Mouse (Mus musculus): ENCODE measurements around the gene Pip4k2b. TPM values are rescaled to one million over a fixed set of nuclear protein-coding genes. Genes with fewer than 3 reads are reported as not detected.

Gene Pip4k2b
- polyA plus RNA-seq, 1 experiment from 2014 or later, result 0.63 TPM

DNA sequence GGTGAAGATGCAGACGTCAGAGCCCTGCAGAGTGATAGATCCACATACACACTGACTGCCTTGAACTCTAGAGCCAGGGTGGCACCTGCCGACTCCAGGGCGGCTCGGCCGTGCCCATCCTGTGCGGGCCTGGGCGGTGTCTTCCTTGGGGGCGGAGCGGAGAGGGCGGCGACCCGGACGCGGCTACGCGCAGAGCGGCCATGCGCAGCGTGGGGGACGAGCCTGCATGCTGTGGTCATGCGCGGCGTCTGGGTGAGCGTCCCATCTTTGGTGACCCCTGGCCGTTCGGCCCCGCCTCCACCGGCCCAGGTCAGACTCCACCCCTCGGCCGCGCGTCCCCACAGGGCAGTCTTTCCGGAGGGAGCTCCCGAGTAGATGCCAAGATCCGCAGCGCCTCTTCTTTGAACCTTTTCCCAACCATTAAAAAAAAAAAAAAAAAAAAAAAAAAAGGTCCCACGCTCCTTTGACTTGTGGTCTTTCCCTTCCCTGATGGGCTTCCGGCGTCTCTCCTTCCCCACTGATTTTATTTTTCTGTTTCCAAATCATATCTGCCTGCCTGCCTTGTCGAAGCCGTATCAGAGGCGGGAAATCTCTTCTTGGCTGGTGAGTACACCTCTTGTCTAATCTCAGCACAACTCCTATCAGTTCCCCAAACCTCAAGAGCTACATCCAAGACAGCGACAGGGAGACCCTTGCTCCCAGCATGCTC is 58.7 kb downstream of the Pip4k2b start, which contains the start of gene Cisd3:
TSS of gene Cisd3 (plus strand) at position 214 of the 709 bp plus-strand sequence.
- Histone ChIP-seq H3K9me3 (ENCODE audit: control insufficient read depth) (no peaks in the 10 kb centered on the region), H3K4me1 (replicated peaks; ENCODE audit: control insufficient read depth, insufficient read depth, low read length) (no peaks in the 10 kb centered on the region; the same call in 1 of the 2 replicates), H3K36me3 (ENCODE audit: control insufficient read depth, insufficient read depth) (peaks cover 38% of the 10 kb centered on the region), H3K27me3 (replicated peaks; ENCODE audit: control insufficient read depth, insufficient read depth, low read length) (no peaks in the 10 kb centered on the region), H3K9ac (ENCODE audit: low read depth, low read length) (peak within 1 kb of the TSS; percentile 51), H3K27ac (ENCODE audit: low read depth, low read length) (peak within 1 kb of the TSS; percentile 74), H3K4me2 (replicated peaks; ENCODE audit: low read depth) (peak within 1 kb of the TSS; percentile 66), H3K4me3 (ENCODE audit: low read depth, low read length) (peak within 1 kb of the TSS; percentile 38)
- WGBS, result under 1% methylated on average over 42 of the region's 43 CpGs
- ATAC-seq, result peak; percentile 84
- TF ChIP-seq CTCF (IDR thresholded peaks at IDR 0.05; ENCODE audit: low read depth), result no peak

DNA sequence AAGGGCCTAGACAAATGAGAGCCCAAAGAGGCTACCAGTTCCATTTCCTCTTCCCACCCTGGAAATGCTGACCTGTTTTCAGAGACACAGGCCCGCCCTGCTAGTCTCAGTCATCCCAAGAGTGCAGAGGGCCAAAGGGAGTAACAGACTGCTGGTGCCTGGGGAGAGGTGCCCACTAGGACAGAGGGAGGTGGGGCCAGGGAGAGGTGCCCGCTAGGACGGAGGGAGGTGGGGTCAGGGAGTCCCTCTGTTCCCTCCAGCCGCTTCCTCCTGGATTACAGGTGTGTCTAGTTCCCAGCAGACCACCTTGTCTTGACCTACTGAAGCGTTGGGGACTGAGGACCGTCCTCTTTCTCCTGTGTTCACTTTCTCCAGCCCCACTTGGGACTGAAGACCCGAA is 59.7 kb downstream of the Pip4k2b start:
- H3K9ac ChIP-seq (ENCODE audit: low read depth, low read length), result no peak overlapping the region
- 42% methylated on average over 7 of the region's 7 CpGs for WGBS
- H3K4me2 ChIP-seq (replicated peaks; ENCODE audit: low read depth), result 0 out of 2 replicates have a peak overlapping the region, but pooled peaks have one; percentile 66

DNA sequence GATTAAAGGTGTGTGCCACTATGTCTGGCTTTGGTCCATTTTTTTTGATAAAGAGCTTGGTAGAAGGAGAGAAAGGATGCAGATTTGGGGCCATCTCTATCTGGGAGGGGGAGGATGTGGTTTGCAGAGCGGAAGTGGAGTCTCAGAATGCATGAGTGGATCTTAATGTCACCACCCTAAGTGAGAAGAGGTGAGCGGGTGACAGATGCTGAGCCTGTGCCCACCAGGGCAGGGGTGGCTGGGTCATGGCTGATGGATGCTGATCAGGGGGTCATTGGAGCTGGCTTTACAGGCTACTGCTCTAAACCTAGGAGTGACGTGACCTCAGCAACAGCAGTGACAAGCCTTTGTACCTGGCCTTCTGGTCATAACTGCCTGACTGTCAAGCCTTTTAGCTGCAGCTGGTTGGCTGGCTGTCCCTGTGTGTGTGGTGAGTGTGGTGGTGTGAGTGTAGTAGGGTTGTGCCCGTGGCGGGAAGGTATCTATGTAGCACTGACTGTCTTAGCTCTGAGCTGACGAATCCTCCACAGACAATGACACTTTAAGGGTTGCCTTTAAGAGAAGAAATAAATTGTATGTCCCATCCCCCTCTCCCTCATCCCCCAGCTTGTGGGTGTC is 60.3 kb downstream of the Pip4k2b start:
- no peak for TF ChIP-seq CTCF (IDR thresholded peaks at IDR 0.05; ENCODE audit: low read depth)
- no peaks in the 10 kb centered on the region for H3K9me3 ChIP-seq (ENCODE audit: control insufficient read depth)
- H3K4me1 ChIP-seq (replicated peaks; ENCODE audit: control insufficient read depth, insufficient read depth, low read length), result no peaks in the 10 kb centered on the region; the same call in 1 of the 2 replicates
- ATAC-seq, result no peak
- no peaks in the 10 kb centered on the region for H3K27me3 ChIP-seq (replicated peaks; ENCODE audit: control insufficient read depth, insufficient read depth, low read length)
- H3K4me2 ChIP-seq (replicated peaks; ENCODE audit: low read depth), result no peak overlapping the region
- H3K36me3 ChIP-seq (ENCODE audit: control insufficient read depth, insufficient read depth), result peaks cover 37% of the 10 kb centered on the region
- H3K9ac ChIP-seq (ENCODE audit: low read depth, low read length), result no peak overlapping the region
- no peak overlapping the region for H3K4me3 ChIP-seq (ENCODE audit: low read depth, low read length)
- WGBS, result 79% methylated on average over 6 of the region's 6 CpGs
- no peak overlapping the region for H3K27ac ChIP-seq (ENCODE audit: low read depth, low read length)

More for the DNA sequence above, 59.7 kb downstream of the Pip4k2b start:
- H3K36me3 ChIP-seq (ENCODE audit: control insufficient read depth, insufficient read depth), result peaks cover 37% of the 10 kb centered on the region
- H3K4me3 ChIP-seq (ENCODE audit: low read depth, low read length), result no peak overlapping the region
- no peaks in the 10 kb centered on the region for H3K9me3 ChIP-seq (ENCODE audit: control insufficient read depth)
- no peaks in the 10 kb centered on the region for H3K27me3 ChIP-seq (replicated peaks; ENCODE audit: control insufficient read depth, insufficient read depth, low read length)
- no peaks in the 10 kb centered on the region; the same call in 1 of the 2 replicates for H3K4me1 ChIP-seq (replicated peaks; ENCODE audit: control insufficient read depth, insufficient read depth, low read length)
- H3K27ac ChIP-seq (ENCODE audit: low read depth, low read length), result no peak overlapping the region
- no peak for ATAC-seq
- TF ChIP-seq CTCF (IDR thresholded peaks at IDR 0.05; ENCODE audit: low read depth), result no peak

DNA sequence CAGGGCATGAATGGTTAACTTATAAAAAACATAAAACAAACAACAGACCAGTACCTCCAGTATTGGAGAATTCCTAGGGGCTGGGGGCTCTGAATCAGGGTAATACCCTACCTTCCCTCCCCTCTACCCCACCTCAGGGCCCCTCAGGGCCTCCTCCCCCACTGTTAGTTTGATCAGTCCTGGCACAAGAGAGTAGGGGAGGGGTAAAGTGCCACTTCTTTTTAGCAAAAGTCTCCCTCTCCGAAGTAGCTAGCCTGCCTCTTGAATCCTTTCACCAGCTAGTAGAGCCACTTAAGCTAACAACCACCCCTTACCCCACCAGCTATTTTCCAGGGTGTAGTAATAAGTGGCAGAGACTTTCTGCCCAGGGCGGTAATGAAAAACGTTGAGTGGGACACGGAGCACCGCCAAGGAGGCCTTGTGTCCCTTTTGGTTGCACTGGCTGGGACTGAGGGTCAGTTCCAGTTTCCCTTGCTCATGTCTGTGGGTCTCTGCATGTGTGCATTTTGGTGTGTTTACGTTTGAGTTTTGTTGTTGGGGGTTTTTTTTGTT is 61.9 kb downstream of the Pip4k2b start:
- no peaks in the 10 kb centered on the region for H3K9me3 ChIP-seq (ENCODE audit: control insufficient read depth)
- no peaks in the 10 kb centered on the region; the same call in 1 of the 2 replicates for H3K4me1 ChIP-seq (replicated peaks; ENCODE audit: control insufficient read depth, insufficient read depth, low read length)
- H3K9ac ChIP-seq (ENCODE audit: low read depth, low read length), result no peak overlapping the region
- no peak for TF ChIP-seq CTCF (IDR thresholded peaks at IDR 0.05; ENCODE audit: low read depth)
- H3K4me3 ChIP-seq (ENCODE audit: low read depth, low read length), result no peak overlapping the region
- H3K27ac ChIP-seq (ENCODE audit: low read depth, low read length), result no peak overlapping the region
- WGBS, result 75% methylated on average over 6 of the region's 6 CpGs
- no peak overlapping the region for H3K4me2 ChIP-seq (replicated peaks; ENCODE audit: low read depth)
- ATAC-seq, result no peak
- H3K36me3 ChIP-seq (ENCODE audit: control insufficient read depth, insufficient read depth), result peaks cover 40% of the 10 kb centered on the region
- H3K27me3 ChIP-seq (replicated peaks; ENCODE audit: control insufficient read depth, insufficient read depth, low read length), result no peaks in the 10 kb centered on the region

DNA sequence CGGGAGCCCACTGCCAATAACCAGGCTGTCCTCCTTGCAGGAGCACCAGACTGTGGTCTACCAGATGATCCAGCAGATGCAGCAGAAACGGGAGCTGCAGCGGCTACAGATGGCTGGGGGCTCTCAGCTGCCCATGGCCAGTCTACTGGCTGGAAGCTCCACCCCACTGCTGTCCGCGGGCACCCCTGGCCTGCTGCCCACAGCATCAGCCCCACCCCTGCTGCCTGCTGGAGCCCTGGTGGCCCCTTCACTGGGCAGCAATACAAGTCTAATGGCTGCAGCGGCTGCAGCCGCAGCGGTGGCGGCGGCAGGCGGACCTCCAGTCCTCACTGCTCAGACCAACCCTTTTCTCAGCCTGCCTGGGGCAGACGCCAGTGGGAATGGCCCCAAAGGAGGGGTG is 64.1 kb downstream of the Pip4k2b start:
- Histone ChIP-seq H3K4me2 (replicated peaks; ENCODE audit: low read depth) (no peak overlapping the region), H3K4me1 (replicated peaks; ENCODE audit: control insufficient read depth, insufficient read depth, low read length) (no peaks in the 10 kb centered on the region), H3K9me3 (ENCODE audit: control insufficient read depth) (no peaks in the 10 kb centered on the region), H3K4me3 (ENCODE audit: low read depth, low read length) (no peak overlapping the region), H3K9ac (ENCODE audit: low read depth, low read length) (no peak overlapping the region), H3K27ac (ENCODE audit: low read depth, low read length) (no peak overlapping the region), H3K27me3 (replicated peaks; ENCODE audit: control insufficient read depth, insufficient read depth, low read length) (no peaks in the 10 kb centered on the region), H3K36me3 (ENCODE audit: control insufficient read depth, insufficient read depth) (peaks cover 60% of the 10 kb centered on the region)
- ATAC-seq, result no peak
- no peak for TF ChIP-seq CTCF (IDR thresholded peaks at IDR 0.05; ENCODE audit: low read depth)
- WGBS, result 83% methylated on average over 12 of the region's 12 CpGs

DNA sequence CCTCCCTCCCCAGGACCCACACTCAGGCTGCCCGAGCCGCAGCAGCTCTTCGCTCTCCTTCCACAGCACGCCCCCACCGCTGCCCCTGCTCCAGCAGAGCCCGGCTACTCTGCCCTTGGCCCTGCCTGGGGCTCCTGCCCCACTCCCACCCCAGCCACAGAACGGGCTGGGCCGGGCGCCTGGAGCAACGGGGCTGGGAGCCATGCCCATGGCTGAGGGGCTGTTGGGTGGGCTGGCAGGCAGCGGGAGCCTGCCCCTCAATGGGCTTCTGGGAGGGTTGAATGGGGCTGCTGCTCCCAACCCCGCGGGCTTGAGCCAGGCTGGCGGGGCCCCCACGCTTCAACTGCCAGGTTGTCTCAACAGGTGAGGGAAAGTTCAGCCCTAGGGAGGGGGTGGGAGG is 66.2 kb downstream of the Pip4k2b start:
- TF ChIP-seq CTCF (IDR thresholded peaks at IDR 0.05; ENCODE audit: low read depth), result no peak
- Histone ChIP-seq H3K27ac (ENCODE audit: low read depth, low read length) (no peak overlapping the region), H3K4me2 (replicated peaks; ENCODE audit: low read depth) (no peak overlapping the region), H3K4me3 (ENCODE audit: low read depth, low read length) (no peak overlapping the region), H3K9ac (ENCODE audit: low read depth, low read length) (no peak overlapping the region), H3K27me3 (replicated peaks; ENCODE audit: control insufficient read depth, insufficient read depth, low read length) (no peaks in the 10 kb centered on the region), H3K4me1 (replicated peaks; ENCODE audit: control insufficient read depth, insufficient read depth, low read length) (no peaks in the 10 kb centered on the region), H3K9me3 (ENCODE audit: control insufficient read depth) (no peaks in the 10 kb centered on the region), H3K36me3 (ENCODE audit: control insufficient read depth, insufficient read depth) (peaks cover 82% of the 10 kb centered on the region)
- ATAC-seq, result no peak; the same call in 1 of the 2 replicates
- WGBS, result 95% methylated on average over 13 of the region's 15 CpGs
